Mouse (Mus musculus) C2C12 (cell line): Measurements from ENCODE around the gene Ccng1. TPM values are rescaled to one million over a fixed set of nuclear protein-coding genes. Genes with fewer than 3 reads are reported as not detected.
A peak's percentile ranks its signal among the peaks of the same experiment; 100 is the strongest.

Experiments used
- H3K27me3 ChIP-seq: one replicate; pipeline ENCODE4 v1.6.1; 2011; ENCODE audit not compliant: control insufficient read depth, insufficient read depth, insufficient read length
- H3K36me3 ChIP-seq: one replicate; pipeline ENCODE4 v1.6.1; 2011; ENCODE audit not compliant: control insufficient read depth, insufficient read depth
- H3K4me3 ChIP-seq: one replicate; pipeline ENCODE4 v1.5.1; 2011; ENCODE audit warnings: mild to moderate bottlenecking, control low read depth; ENCODE audit not compliant: poor library complexity, insufficient read depth, severe bottlenecking
- H3K79me2 ChIP-seq: one replicate; pipeline ENCODE4 v1.6.1; 2011; ENCODE audit not compliant: control insufficient read depth, insufficient read depth
- H3K79me3 ChIP-seq: one replicate; pipeline ENCODE4 v1.6.1; 2011; ENCODE audit warnings: low read depth, control low read depth
- H3ac ChIP-seq: one replicate; pipeline ENCODE3; 2011; ENCODE audit warnings: low read depth; ENCODE audit not compliant: control insufficient read depth, insufficient read length
- CEBPB ChIP-seq: IDR thresholded peaks from one replicate; pipeline ENCODE4 v1.6.1; 2011; ENCODE audit warnings: low read depth, mild to moderate bottlenecking, control low read depth, moderate library complexity
- CTCF ChIP-seq: IDR thresholded peaks from one replicate; pipeline ENCODE4 v1.5.1; 2011; ENCODE audit not compliant: control insufficient read depth, insufficient read depth, insufficient read length
- FOSL1 ChIP-seq: IDR thresholded peaks from one replicate; pipeline ENCODE4 v1.8.0; 2011; ENCODE audit warnings: mild to moderate bottlenecking, low read length; ENCODE audit not compliant: poor library complexity, insufficient read depth, severe bottlenecking
- MAX ChIP-seq: IDR thresholded peaks from one replicate; pipeline ENCODE4 v1.6.1; 2011; ENCODE audit warnings: mild to moderate bottlenecking, control low read depth
- MYOD1 ChIP-seq: IDR thresholded peaks from one replicate; pipeline ENCODE4 v1.6.1; 2011; ENCODE audit warnings: low read depth; ENCODE audit not compliant: control insufficient read depth, insufficient read length
- MYOG ChIP-seq: IDR thresholded peaks from one replicate; pipeline ENCODE4 v1.6.1; 2011; ENCODE audit not compliant: control insufficient read depth, insufficient read length; ENCODE audit errors: extremely low read depth
- USF1 ChIP-seq: IDR thresholded peaks from one replicate; pipeline ENCODE4 v1.6.1; 2011; ENCODE audit warnings: low read depth, mild to moderate bottlenecking, control low read depth, moderate library complexity
- polyA plus RNA-seq: library from polyadenylated mRNA; unstranded; fragments of >200 nt; fragmentation: generic; extraction: Trizol; gene quantifications from one replicate; pipeline ENCODE4 v1.2.1, GENCODE M21; 2012; ENCODE audit warnings: missing spikeins

The Ccng1 gene
- polyA plus RNA-seq, 1 experiment, result 63.9 TPM

DNA sequence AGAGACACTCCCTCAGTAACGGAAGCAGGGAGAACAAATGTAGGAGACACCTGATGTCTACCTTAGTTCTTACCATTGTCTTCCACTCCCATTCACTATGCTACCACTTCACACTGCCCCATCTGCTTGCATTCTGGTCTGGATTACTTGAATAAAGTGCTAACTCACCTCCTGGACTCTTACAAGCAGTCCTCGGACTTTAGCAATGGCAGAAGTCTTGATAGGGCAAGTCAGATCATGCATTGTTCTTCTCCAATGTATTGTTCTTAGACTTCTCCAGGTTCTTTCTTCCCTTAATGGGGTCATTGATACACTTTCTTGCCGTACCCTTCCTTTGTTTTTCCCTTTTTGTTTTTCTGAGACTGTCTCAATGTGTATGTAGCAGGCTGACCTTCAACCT is 17.7 kb downstream of the Ccng1 start:
- Histone ChIP-seq H3K79me3 (peaks cover 44% of the 10 kb centered on the region), H3K27me3 (no peaks in the 10 kb centered on the region), H3K4me3 (no peak overlapping the region), H3ac (no peak overlapping the region), H3K79me2 (peaks cover 60% of the 10 kb centered on the region), H3K36me3 (peaks cover 65% of the 10 kb centered on the region)
- TF ChIP-seq MYOD1 (no peak), MAX (no peak), MYOG (no peak), CTCF (no peak), USF1 (no peak), CEBPB (no peak), FOSL1 (no peak)

DNA sequence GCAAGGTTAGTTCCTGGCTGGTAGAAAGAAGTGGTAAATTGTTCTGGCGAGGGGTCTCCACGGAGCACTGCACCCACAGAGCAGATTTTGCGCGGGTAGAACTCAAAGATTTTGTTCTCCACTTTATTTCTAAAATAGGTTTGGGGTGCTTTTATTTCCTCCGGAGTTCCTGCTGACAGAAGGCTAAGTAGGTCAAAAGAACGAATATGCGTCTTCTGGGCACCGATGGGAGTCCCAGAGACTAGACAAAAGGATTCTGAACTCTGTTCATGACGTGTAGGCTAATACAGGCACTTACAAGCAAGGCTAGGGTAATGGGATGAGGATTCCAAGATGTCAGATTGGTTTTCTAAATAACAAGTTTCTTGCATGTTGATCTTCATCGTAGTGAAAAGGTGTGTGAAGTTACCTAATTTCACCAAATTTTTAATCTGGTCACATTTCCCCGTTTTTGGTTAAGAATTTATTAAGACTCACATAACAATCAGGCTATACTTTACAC is 20.8 kb downstream of the Ccng1 start:
- TF ChIP-seq MYOG, result no peak
- TF ChIP-seq FOSL1, result no peak
- TF ChIP-seq USF1, result no peak
- TF ChIP-seq MAX, result no peak
- TF ChIP-seq CEBPB, result no peak
- no peak for TF ChIP-seq CTCF
- no peak for TF ChIP-seq MYOD1
- Histone ChIP-seq H3ac (peak overlapping the region; percentile 68), H3K79me3 (peaks cover 69% of the 10 kb centered on the region), H3K79me2 (peaks cover 90% of the 10 kb centered on the region), H3K27me3 (no peaks in the 10 kb centered on the region), H3K4me3 (peak overlapping the region; percentile 96), H3K36me3 (peaks cover 48% of the 10 kb centered on the region)

DNA sequence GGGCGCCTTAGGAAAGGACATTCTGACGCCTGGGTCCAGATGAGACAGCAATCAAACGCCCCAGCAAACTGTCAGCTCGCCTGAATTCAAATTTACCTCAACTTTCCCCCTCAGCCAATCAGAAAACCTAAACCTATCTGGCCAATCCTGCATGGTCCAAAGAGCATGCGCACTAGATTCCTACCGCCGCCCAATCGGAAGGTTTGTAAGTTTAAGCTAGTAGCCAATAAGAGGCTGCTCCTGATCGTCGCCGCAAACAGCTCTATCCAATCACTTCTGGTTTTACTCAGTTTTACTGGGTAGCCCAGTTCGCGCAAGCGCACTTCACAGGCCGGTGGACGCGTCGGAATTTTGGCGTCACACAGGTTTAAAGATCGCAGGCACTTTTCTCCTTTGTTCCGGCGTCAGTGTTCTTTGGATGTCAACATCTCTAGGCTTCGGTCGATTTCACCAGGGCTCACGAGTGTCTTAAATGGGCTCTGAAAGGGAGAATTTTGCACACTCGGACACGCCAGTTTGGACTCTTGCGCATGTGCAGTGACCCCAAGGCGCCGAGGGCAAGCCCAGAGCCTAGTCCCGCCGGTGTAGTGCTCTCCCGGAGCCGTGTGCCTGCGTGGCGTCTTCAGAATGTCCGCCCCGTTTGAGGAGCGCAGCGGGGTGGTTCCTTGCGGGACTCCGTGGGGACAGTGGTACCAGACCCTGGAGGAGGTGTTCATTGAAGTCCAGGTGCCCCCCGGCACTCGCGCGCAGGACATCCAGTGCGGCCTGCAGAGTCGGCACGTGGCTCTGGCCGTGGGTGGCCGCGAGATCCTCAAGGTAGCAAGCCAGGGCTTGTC is 21.6 kb downstream of the Ccng1 start, which contains the start of the genes Hmmr and Nudcd2:
TSS of gene Hmmr (minus strand) at position 84 of the 836 bp plus-strand sequence.
TSS of gene Nudcd2 (plus strand) at position 329 of the 836 bp plus-strand sequence.
- Histone ChIP-seq H3K79me2 (peaks cover 88% of the 10 kb centered on the region), H3ac (peak within 1 kb of the TSS; percentile 86), H3K79me3 (peaks cover 69% of the 10 kb centered on the region), H3K36me3 (peaks cover 40% of the 10 kb centered on the region), H3K4me3 (peak within 1 kb of the TSS; percentile 96), H3K27me3 (no peaks in the 10 kb centered on the region)
- peak; percentile 3 for TF ChIP-seq USF1
- no peak for TF ChIP-seq MYOG
- TF ChIP-seq MAX, result peak; percentile 90
- no peak for TF ChIP-seq FOSL1
- TF ChIP-seq MYOD1, result no peak
- TF ChIP-seq CTCF, result no peak
- no peak for TF ChIP-seq CEBPB

DNA sequence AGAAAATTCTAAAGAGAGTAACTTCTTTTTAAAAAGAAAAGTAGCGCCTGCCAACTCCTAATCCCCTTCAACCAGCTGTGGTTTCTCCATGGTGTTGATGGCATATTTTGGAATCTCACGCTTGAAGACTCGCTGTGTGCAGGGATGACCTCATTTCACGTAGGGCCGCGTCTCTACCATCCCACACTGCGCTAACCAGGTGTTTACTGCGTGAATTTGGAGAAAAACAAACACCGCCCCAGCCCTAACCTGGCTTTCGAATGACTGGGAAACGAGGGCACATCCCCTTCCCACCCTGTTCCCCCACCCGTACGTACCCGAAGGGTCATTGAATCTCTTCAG is 22.1 kb downstream of the Ccng1 start:
- TF ChIP-seq CEBPB (no peak), USF1 (no peak), FOSL1 (no peak), MYOG (no peak), MYOD1 (no peak), MAX (no peak), CTCF (no peak)
- peaks cover 39% of the 10 kb centered on the region for H3K36me3 ChIP-seq
- H3K79me3 ChIP-seq, result peaks cover 69% of the 10 kb centered on the region
- H3K79me2 ChIP-seq, result peaks cover 82% of the 10 kb centered on the region
- peak overlapping the region; percentile 86 for H3ac ChIP-seq
- peak overlapping the region; percentile 96 for H3K4me3 ChIP-seq
- H3K27me3 ChIP-seq, result no peaks in the 10 kb centered on the region

DNA sequence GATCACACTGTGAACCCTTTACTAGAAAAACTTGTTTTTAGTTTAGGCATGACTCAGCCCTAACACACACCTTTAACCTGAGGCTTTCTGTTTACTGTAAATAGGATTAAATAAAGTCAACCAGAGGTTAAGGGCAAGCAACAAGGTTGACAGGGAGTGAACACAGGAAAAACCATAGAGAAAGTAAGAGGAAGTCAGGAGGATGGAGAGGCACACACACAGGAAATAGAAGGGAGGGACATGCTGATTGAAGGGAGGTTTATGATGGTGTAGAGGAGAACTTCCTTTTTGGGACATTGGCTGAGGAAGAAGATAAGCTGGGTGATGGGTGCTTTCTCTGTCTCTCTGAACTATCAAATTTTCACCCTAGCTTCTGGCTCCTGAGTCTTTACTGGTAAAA is 36.8 kb downstream of the Ccng1 start:
- Histone ChIP-seq H3K27me3 (no peaks in the 10 kb centered on the region), H3K79me2 (no peaks in the 10 kb centered on the region), H3ac (no peak overlapping the region), H3K36me3 (peaks cover 97% of the 10 kb centered on the region), H3K4me3 (no peak overlapping the region), H3K79me3 (peaks cover 3% of the 10 kb centered on the region)
- TF ChIP-seq CEBPB, result no peak
- no peak for TF ChIP-seq CTCF
- TF ChIP-seq USF1, result no peak
- TF ChIP-seq MYOG, result no peak
- TF ChIP-seq FOSL1, result no peak

DNA sequence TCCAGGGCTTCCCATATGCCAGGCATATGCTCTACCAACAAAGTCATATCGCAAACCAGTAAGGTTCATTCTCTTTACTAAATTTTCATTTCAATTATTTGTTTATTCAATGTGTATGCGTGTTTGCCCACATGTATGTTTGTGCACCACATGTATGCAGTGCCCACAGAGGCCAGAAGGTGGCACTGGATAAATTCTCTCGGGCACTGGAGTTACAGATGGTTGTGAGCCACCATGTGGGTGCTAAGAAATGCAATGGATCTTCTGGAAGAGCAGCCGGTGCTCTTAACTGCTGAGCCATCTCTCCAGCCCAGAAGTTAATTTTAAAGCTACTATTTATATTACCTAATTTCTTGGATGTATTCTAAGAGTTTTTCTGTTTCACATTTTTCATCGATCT is 39.6 kb downstream of the Ccng1 start:
- peaks cover 2% of the 10 kb centered on the region for H3K79me3 ChIP-seq
- no peaks in the 10 kb centered on the region for H3K27me3 ChIP-seq
- no peak overlapping the region for H3ac ChIP-seq
- TF ChIP-seq MYOD1 (no peak), CEBPB (no peak), MAX (no peak), CTCF (no peak), MYOG (no peak), USF1 (no peak), FOSL1 (no peak)
- peaks cover 96% of the 10 kb centered on the region for H3K36me3 ChIP-seq
- no peak overlapping the region for H3K4me3 ChIP-seq
- H3K79me2 ChIP-seq, result no peaks in the 10 kb centered on the region
